Mouse (Mus musculus) lung, embryonic 16.5 days (tissue): ENCODE data around the gene Pop5. TPM values are rescaled to one million over a fixed set of nuclear protein-coding genes. Genes with fewer than 3 reads are reported as not detected.

Experiments
- ATAC-seq: fragments of 200-750 bp; cut with Nextera tagmentation; 2 replicates; pipeline ENCODE4 v1.8.0; 2017; ENCODE audit warnings: low read depth, mild to moderate bottlenecking, moderate library complexity
- H3K27ac ChIP-seq: fragments of 300-500 bp; sonication (generic); 2 replicates; pipeline ENCODE4 v1.5.1; 2014; ENCODE audit warnings: mild to moderate bottlenecking, control low read depth, low read length
- H3K27me3 ChIP-seq: fragments of 300-500 bp; sonication (generic); 2 replicates; pipeline ENCODE4 v1.6.1; 2014; ENCODE audit warnings: low read depth, low read length, mixed read lengths; ENCODE audit not compliant: control insufficient read depth, insufficient read depth
- H3K36me3 ChIP-seq: fragments of 300-500 bp; sonication (generic); 2 replicates; pipeline ENCODE4 v1.6.1; 2014; ENCODE audit warnings: low read length; ENCODE audit not compliant: control insufficient read depth, insufficient read depth
- H3K4me1 ChIP-seq: fragments of 300-500 bp; sonication (generic); replicated peaks from 2 replicates; pipeline ENCODE4 v1.6.1; 2014; ENCODE audit warnings: low read length, mixed read lengths; ENCODE audit not compliant: control insufficient read depth, insufficient read depth
- H3K4me2 ChIP-seq: fragments of 300-500 bp; sonication (generic); 2 replicates; pipeline ENCODE4 v1.6.1; 2014; ENCODE audit warnings: low read depth, low read length, control low read depth
- H3K4me3 ChIP-seq: fragments of 300-500 bp; sonication (generic); 2 replicates; pipeline ENCODE4 v1.5.1; 2014; ENCODE audit warnings: mild to moderate bottlenecking, low read length, control low read depth
- H3K9ac ChIP-seq: fragments of 300-500 bp; sonication (generic); 2 replicates; pipeline ENCODE4 v1.6.1; 2014; ENCODE audit warnings: low read length, control low read depth
- H3K9me3 ChIP-seq: fragments of 300-500 bp; sonication (generic); 2 replicates; pipeline ENCODE4 v1.6.1; 2016; ENCODE audit warnings: low read length; ENCODE audit not compliant: control insufficient read depth
- WGBS: fragments of 180-500 bp; shearing (Covaris S2); extraction: QIAGEN DNeasy Blood & Tissue Kit; methylation state at CpG from one replicate; pipeline ENCODE4 v1.1.7; 2014; 5-methylcytosine and 5-hydroxymethylcytosine counted together
- polyA plus RNA-seq: library from polyadenylated mRNA; unstranded; fragments of >200 nt; fragmentation: Nextera tagmentation; extraction: Ambion mirVana; gene quantifications from 2 replicates; pipeline ENCODE4 v1.2.1, GENCODE M21; 2015

Pop5 gene
- polyA plus RNA-seq, 1 experiment from 2014 or later, result 97.6 TPM

GRCm38 (mm10) chr5:115231552-115232120 is 4.0 kb upstream of the Pop5 start:
- H3K4me2 ChIP-seq, result no peak overlapping the region
- H3K36me3 ChIP-seq, result no peaks in the 10 kb centered on the region
- WGBS, result 35% methylated on average over 16 of the region's 16 CpGs
- H3K9me3 ChIP-seq, result no peaks in the 10 kb centered on the region
- no peak for ATAC-seq
- no peak overlapping the region for H3K4me3 ChIP-seq
- peaks cover 4% of the 10 kb centered on the region; the same call in 1 of the 2 replicates for H3K27me3 ChIP-seq
- peaks cover 6% of the 10 kb centered on the region for H3K4me1 ChIP-seq
- H3K27ac ChIP-seq, result no peak overlapping the region
- H3K9ac ChIP-seq, result no peak overlapping the region

- no peaks in the 10 kb centered on the region for H3K9me3 ChIP-seq
- H3K36me3 ChIP-seq, result no peaks in the 10 kb centered on the region
- WGBS, result 53% methylated on average over 6 of the region's 6 CpGs
- H3K27ac ChIP-seq, result no peak overlapping the region
- peaks cover 6% of the 10 kb centered on the region for H3K4me1 ChIP-seq
- H3K27me3 ChIP-seq, result peaks cover 4% of the 10 kb centered on the region; the same call in 1 of the 2 replicates
- H3K9ac ChIP-seq, result no peak overlapping the region
- H3K4me2 ChIP-seq, result no peak overlapping the region
- no peak for ATAC-seq
- no peak overlapping the region for H3K4me3 ChIP-seq
Observed at GRCm38 (mm10) chr5:115232516-115232915, 3.1 kb upstream of the Pop5 start.

GRCm38 (mm10) chr5:115233031-115233780 is 2.4 kb upstream of the Pop5 start:
- WGBS, result 78% methylated on average over 14 of the region's 14 CpGs
- H3K4me1 ChIP-seq, result peaks cover 6% of the 10 kb centered on the region
- no peak overlapping the region for H3K4me3 ChIP-seq
- peaks cover 4% of the 10 kb centered on the region; the same call in 1 of the 2 replicates for H3K27me3 ChIP-seq
- ATAC-seq, result no peak
- H3K4me2 ChIP-seq, result no peak overlapping the region
- H3K9me3 ChIP-seq, result no peaks in the 10 kb centered on the region
- H3K27ac ChIP-seq, result no peak overlapping the region
- no peak overlapping the region for H3K9ac ChIP-seq
- H3K36me3 ChIP-seq, result no peaks in the 10 kb centered on the region

GRCm38 (mm10) chr5:115234519-115234918 is 1.1 kb upstream of the Pop5 start:
- H3K4me3 ChIP-seq, result no peak overlapping the region
- no peak for ATAC-seq
- WGBS, result 66% methylated on average over 6 of the region's 6 CpGs

GRCm38 (mm10) chr5:115235323-115235771 is 289 bp upstream of the Pop5 start:
- H3K36me3 ChIP-seq, result peaks cover under 1% of the 10 kb centered on the region
- peaks cover 4% of the 10 kb centered on the region; the same call in 1 of the 2 replicates for H3K27me3 ChIP-seq
- H3K4me2 ChIP-seq, result peak overlapping the region; percentile 95
- peak; percentile 53 for ATAC-seq
- H3K4me1 ChIP-seq, result peaks cover 11% of the 10 kb centered on the region
- WGBS, result 0% methylated on average over 42 of the region's 45 CpGs
- H3K27ac ChIP-seq, result no peak overlapping the region
- H3K9ac ChIP-seq, result peak overlapping the region; percentile 78
- no peaks in the 10 kb centered on the region for H3K9me3 ChIP-seq
- peak overlapping the region; percentile 66 for H3K4me3 ChIP-seq

More at GRCm38 (mm10) chr5:115234519-115234918, 1.1 kb upstream of the Pop5 start:
- H3K9me3 ChIP-seq, result no peaks in the 10 kb centered on the region
- H3K9ac ChIP-seq, result no peak overlapping the region
- H3K36me3 ChIP-seq, result no peaks in the 10 kb centered on the region
- H3K4me1 ChIP-seq, result peaks cover 11% of the 10 kb centered on the region
- H3K27ac ChIP-seq, result no peak overlapping the region
- H3K27me3 ChIP-seq, result peaks cover 4% of the 10 kb centered on the region; the same call in 1 of the 2 replicates
- H3K4me2 ChIP-seq, result no peak overlapping the region

GRCm38 (mm10) chr5:115237803-115238728 is 2.4 kb downstream of the Pop5 start:
- peak; percentile 90 for ATAC-seq
- Histone ChIP-seq H3K4me1 (peaks cover 11% of the 10 kb centered on the region), H3K9ac (peak overlapping the region; percentile 85), H3K4me3 (peak overlapping the region; percentile 92), H3K4me2 (peak overlapping the region; percentile 91), H3K27me3 (peaks cover 4% of the 10 kb centered on the region; the same call in 1 of the 2 replicates), H3K27ac (peak overlapping the region; percentile 58), H3K36me3 (peaks cover 27% of the 10 kb centered on the region), H3K9me3 (no peaks in the 10 kb centered on the region)
- WGBS, result 0% methylated on average over 85 of the region's 88 CpGs

- no peak for ATAC-seq
- H3K4me3 ChIP-seq, result peak overlapping the region; percentile 92
- 7% methylated on average over 11 of the region's 11 CpGs for WGBS
- H3K4me2 ChIP-seq, result peak overlapping the region; percentile 91
- H3K36me3 ChIP-seq, result peaks cover 34% of the 10 kb centered on the region
- H3K9ac ChIP-seq, result 0 out of 2 replicates have a peak overlapping the region, but pooled peaks have one; percentile 12
- H3K27me3 ChIP-seq, result peaks cover 4% of the 10 kb centered on the region; the same call in 1 of the 2 replicates
- H3K4me1 ChIP-seq, result peaks cover 11% of the 10 kb centered on the region
- H3K27ac ChIP-seq, result no peak overlapping the region
- H3K9me3 ChIP-seq, result no peaks in the 10 kb centered on the region
Observed at GRCm38 (mm10) chr5:115238729-115239195, 3.1 kb downstream of the Pop5 start.

- Histone ChIP-seq H3K4me3 (no peak overlapping the region), H3K9me3 (no peaks in the 10 kb centered on the region), H3K27ac (no peak overlapping the region), H3K4me1 (peaks cover 8% of the 10 kb centered on the region), H3K4me2 (no peak overlapping the region), H3K27me3 (no peaks in the 10 kb centered on the region; the same call in 1 of the 2 replicates), H3K9ac (no peak overlapping the region), H3K36me3 (peaks cover 47% of the 10 kb centered on the region)
- 81% methylated on average over 11 of the region's 11 CpGs for WGBS
- no peak for ATAC-seq
Observed at GRCm38 (mm10) chr5:115240191-115240590, 4.6 kb downstream of the Pop5 start.
